Mouse (Mus musculus) forebrain, embryonic 16.5 days (tissue): ENCODE results near the gene Efna5. TPM values are rescaled to one million over a fixed set of nuclear protein-coding genes. Genes with fewer than 3 reads are reported as not detected.

ENCODE experiments used
- ATAC-seq: fragments of 200-750 bp; cut with Nextera tagmentation; 2 replicates; pipeline ENCODE4 v1.8.0; 2017; ENCODE audit warnings: mild to moderate bottlenecking, moderate library complexity
- H3K27ac ChIP-seq: fragments of 300-500 bp; sonication (generic); 2 replicates; pipeline ENCODE4 v1.5.1; 2014; ENCODE audit warnings: low read length, control low read depth
- H3K27me3 ChIP-seq: fragments of 300-500 bp; sonication (generic); replicated peaks from 2 replicates; pipeline ENCODE4 v1.6.1; 2014; ENCODE audit warnings: low read length; ENCODE audit not compliant: control insufficient read depth, insufficient read depth
- H3K36me3 ChIP-seq: fragments of 300-500 bp; sonication (generic); 2 replicates; pipeline ENCODE4 v1.6.1; 2014; ENCODE audit not compliant: control insufficient read depth, insufficient read depth
- H3K4me1 ChIP-seq: fragments of 300-500 bp; sonication (generic); replicated peaks from 2 replicates; pipeline ENCODE4 v1.6.1; 2014; ENCODE audit warnings: low read length; ENCODE audit not compliant: control insufficient read depth, insufficient read depth
- H3K4me2 ChIP-seq: fragments of 300-500 bp; sonication (generic); 2 replicates; pipeline ENCODE4 v1.6.1; 2014; ENCODE audit warnings: mild to moderate bottlenecking, low read length, control low read depth
- H3K4me3 ChIP-seq: fragments of 300-500 bp; sonication (generic); replicated peaks from 2 replicates; pipeline ENCODE4 v1.5.1; 2014; ENCODE audit warnings: mild to moderate bottlenecking, low read length, control low read depth
- H3K9ac ChIP-seq: fragments of 300-500 bp; sonication (generic); replicated peaks from 2 replicates; pipeline ENCODE4 v1.6.1; 2014; ENCODE audit warnings: low read depth, low read length, control low read depth
- H3K9me3 ChIP-seq: fragments of 300-500 bp; sonication (generic); 2 replicates; pipeline ENCODE4 v1.6.1; 2016; ENCODE audit warnings: low read length; ENCODE audit not compliant: control insufficient read depth
- WGBS: fragments of 180-500 bp; shearing (Covaris S2); extraction: QIAGEN DNeasy Blood & Tissue Kit; methylation state at CpG from one replicate; pipeline ENCODE4 v1.1.7; 2014; 5-methylcytosine and 5-hydroxymethylcytosine counted together
- polyA plus RNA-seq: library from polyadenylated mRNA; unstranded; fragments of >200 nt; fragmentation: Nextera tagmentation; extraction: Ambion mirVana; gene quantifications from 2 replicates; pipeline ENCODE4 v1.2.1, GENCODE M21; 2015

The Efna5 gene
- polyA plus RNA-seq, 1 experiment from 2014 or later, result 22.4 TPM

DNA sequence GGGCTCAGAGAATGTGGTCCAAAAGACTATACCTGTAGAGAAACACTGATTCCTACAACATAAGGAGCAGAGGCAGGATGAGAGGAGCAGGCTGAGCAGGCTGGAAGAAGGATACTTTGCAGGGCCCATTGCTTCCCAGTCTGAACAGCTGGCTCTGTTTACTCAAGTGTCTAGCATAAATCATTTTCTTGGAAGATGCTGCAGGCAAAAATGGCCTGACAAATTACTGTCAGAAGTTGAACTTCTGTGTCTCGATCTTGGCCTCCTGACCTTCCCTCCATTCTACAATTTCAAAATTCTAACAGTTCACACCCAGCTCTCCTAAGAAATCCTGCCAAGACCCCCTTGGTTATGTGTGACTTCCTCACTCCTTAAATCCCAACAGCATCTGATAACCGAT is 105.1 kb downstream of the Efna5 start:
- Histone ChIP-seq H3K27ac (no peak overlapping the region), H3K9me3 (no peaks in the 10 kb centered on the region), H3K9ac (no peak overlapping the region), H3K27me3 (no peaks in the 10 kb centered on the region), H3K4me3 (no peak overlapping the region), H3K4me1 (no peaks in the 10 kb centered on the region), H3K4me2 (no peak overlapping the region), H3K36me3 (no peaks in the 10 kb centered on the region)
- 86% methylated on average over 2 of the region's 2 CpGs for WGBS
- no peak for ATAC-seq

DNA sequence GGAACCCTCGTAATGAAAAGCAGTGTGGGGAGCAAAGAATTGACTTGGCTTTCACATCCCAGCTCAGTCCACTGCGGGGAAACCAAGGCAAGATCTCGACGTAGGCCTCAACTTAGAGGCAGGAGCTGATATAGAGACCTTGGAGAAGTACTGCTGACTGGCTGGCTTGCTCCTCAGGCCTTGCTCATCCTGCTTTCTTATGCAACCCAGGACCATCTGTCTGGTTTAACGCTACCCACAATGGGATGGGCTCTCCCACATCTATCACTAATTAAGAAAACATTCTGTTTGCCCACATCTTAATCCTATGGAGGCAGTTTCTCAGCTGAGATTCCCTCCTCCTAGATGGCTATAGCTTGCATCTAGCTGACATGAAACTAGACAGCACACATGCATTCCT is 105.7 kb downstream of the Efna5 start:
- H3K9me3 ChIP-seq, result no peaks in the 10 kb centered on the region
- ATAC-seq, result no peak
- no peak overlapping the region for H3K9ac ChIP-seq
- H3K27ac ChIP-seq, result no peak overlapping the region
- H3K4me1 ChIP-seq, result no peaks in the 10 kb centered on the region
- H3K4me2 ChIP-seq, result no peak overlapping the region
- WGBS, result 88% methylated on average over 5 of the region's 5 CpGs
- no peaks in the 10 kb centered on the region for H3K36me3 ChIP-seq
- H3K27me3 ChIP-seq, result no peaks in the 10 kb centered on the region
- H3K4me3 ChIP-seq, result no peak overlapping the region

DNA sequence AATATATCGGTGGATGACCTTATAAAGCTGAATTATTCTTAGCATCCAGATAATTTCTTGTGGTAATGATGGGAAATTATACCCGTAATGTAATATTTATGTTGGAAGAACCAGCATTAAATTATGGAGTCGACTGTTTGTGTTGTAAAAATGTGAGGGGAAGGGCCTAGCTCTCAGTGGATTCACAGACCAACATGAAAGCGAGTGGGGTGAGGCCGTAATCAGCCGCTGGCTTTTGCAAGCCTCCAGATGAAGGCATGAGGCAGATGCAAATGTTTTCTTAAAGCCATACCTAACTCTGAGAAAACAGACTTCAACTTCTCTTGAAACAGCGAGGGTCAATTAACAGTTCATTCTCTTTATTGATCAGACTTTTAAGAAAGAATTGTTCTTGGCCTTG is 106.4 kb downstream of the Efna5 start:
- Histone ChIP-seq H3K9me3 (no peaks in the 10 kb centered on the region), H3K4me2 (no peak overlapping the region), H3K27ac (no peak overlapping the region), H3K4me3 (no peak overlapping the region), H3K27me3 (no peaks in the 10 kb centered on the region), H3K9ac (no peak overlapping the region), H3K4me1 (no peaks in the 10 kb centered on the region), H3K36me3 (no peaks in the 10 kb centered on the region)
- no peak for ATAC-seq
- WGBS, result 94% methylated on average over 7 of the region's 7 CpGs

DNA sequence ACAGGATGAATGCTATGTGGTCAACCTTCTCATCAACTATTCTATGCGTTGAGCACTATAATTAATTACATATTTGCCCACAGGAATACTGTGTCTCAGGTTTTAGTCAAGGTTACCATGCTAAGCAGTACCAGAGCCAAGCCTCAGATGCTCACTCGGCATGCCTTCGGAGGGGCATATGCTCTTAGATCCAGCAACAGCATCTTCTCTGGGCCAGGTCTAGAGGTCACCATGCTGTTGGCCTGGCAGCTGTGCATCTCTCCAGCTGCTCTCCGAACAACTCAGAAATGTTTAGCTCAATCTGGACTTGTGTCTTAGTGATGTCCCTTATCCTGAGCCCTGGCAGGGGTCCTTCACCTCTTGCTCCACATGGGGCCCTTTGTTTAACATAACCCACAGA is 114.4 kb downstream of the Efna5 start:
- Histone ChIP-seq H3K9me3 (no peaks in the 10 kb centered on the region), H3K27me3 (no peaks in the 10 kb centered on the region), H3K9ac (no peak overlapping the region), H3K36me3 (no peaks in the 10 kb centered on the region), H3K4me3 (no peak overlapping the region), H3K4me1 (no peaks in the 10 kb centered on the region), H3K27ac (no peak overlapping the region), H3K4me2 (no peak overlapping the region)
- WGBS, result 60% methylated on average over 4 of the region's 4 CpGs
- no peak for ATAC-seq

DNA sequence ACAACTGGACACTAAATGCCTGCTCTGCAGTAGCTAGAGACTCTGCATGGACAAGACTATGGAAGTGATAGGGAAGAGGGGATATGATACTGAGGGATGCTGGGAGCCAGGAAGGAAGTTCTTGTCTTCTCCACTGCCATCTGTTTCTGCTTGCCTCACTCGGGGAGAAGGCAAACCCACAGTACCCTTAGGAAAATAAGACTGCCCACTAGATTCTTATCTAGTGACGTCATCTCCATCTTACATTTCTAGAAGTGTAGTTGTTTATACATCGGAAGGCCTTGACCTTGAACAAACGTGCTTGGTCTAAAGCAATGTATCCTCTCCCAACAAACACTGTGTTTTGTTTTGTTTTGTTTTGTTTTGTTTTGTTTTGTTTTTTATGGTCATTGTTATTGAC is 116.0 kb downstream of the Efna5 start:
- no peaks in the 10 kb centered on the region for H3K4me1 ChIP-seq
- no peaks in the 10 kb centered on the region for H3K27me3 ChIP-seq
- WGBS, result 68% methylated on average over 4 of the region's 4 CpGs

DNA sequence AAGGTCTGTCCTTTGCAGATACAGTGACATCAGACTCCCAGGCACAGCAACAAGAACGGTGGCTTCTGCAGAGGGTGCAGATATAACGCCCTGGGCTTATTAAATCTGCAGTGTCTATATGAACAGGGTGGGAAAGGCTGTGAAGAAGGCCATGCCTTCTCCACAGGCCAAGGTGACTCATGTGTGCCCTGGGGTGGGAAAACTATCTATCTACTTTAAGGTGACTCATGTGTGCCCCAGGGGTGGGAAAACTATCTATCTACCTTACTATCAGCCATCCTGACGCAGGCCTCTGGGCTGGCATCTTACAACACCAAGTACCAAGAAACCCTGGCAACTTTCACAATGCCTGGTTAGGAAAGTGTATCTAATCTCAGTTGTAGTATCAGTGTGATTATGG is 124.2 kb downstream of the Efna5 start:
- no peaks in the 10 kb centered on the region for H3K27me3 ChIP-seq
- no peak overlapping the region for H3K4me2 ChIP-seq
- no peak overlapping the region for H3K4me3 ChIP-seq
- no peak overlapping the region for H3K27ac ChIP-seq
- no peaks in the 10 kb centered on the region for H3K36me3 ChIP-seq
- H3K4me1 ChIP-seq, result no peaks in the 10 kb centered on the region
- no peak for ATAC-seq
- no peaks in the 10 kb centered on the region for H3K9me3 ChIP-seq
- no peak overlapping the region for H3K9ac ChIP-seq
- 88% methylated on average over 3 of the region's 3 CpGs for WGBS

More for the DNA sequence above, 116.0 kb downstream of the Efna5 start:
- Histone ChIP-seq H3K4me3 (no peak overlapping the region), H3K4me2 (no peak overlapping the region), H3K36me3 (no peaks in the 10 kb centered on the region), H3K27ac (no peak overlapping the region), H3K9ac (no peak overlapping the region), H3K9me3 (no peaks in the 10 kb centered on the region)
- ATAC-seq, result no peak

DNA sequence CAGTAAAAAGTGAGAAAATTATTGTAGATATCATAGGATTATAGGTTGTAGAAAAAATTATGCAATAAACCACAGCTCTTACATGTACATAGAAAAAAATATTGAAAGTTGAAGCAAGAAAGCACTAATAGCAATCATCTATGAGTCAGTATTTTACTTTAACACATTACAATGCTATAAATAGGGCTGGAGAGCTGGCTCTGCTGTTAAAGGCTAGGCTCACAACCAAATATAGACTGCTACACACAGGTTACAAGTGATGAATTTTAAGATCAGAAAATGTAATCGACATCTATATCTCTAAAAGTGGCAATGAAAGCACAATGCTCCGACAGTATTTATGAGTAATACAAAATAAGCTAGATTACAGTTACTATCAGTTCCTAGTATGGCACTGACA is 125.5 kb downstream of the Efna5 start:
- Histone ChIP-seq H3K27ac (no peak overlapping the region), H3K4me3 (no peak overlapping the region), H3K4me1 (no peaks in the 10 kb centered on the region), H3K4me2 (no peak overlapping the region), H3K9ac (no peak overlapping the region), H3K27me3 (no peaks in the 10 kb centered on the region), H3K36me3 (no peaks in the 10 kb centered on the region), H3K9me3 (no peaks in the 10 kb centered on the region)
- 97% methylated on average over 2 of the region's 2 CpGs for whole genome bisulfite sequencing
- no peak for ATAC-seq

DNA sequence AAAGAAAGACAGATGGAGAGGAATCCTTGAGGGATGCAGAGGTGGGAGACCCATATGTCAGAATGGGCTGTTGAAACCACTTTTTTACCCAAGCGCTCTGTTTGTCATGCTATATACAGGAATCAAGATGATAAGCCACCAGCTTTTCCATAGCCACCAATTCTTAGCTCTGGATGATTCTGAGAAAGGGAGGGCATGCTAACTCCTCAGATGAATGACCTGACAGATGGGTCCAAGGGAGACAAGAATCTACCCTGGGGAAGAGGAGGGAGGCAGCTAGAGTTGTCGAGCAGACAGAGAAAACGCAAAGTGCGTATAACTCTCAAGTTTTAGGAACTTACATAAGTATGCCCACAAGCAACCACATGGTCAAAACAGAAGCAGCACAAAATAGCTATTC is 126.5 kb downstream of the Efna5 start:
- Histone ChIP-seq H3K36me3 (no peaks in the 10 kb centered on the region), H3K9me3 (no peaks in the 10 kb centered on the region), H3K27ac (no peak overlapping the region), H3K4me3 (no peak overlapping the region), H3K4me1 (no peaks in the 10 kb centered on the region), H3K4me2 (no peak overlapping the region), H3K27me3 (no peaks in the 10 kb centered on the region), H3K9ac (no peak overlapping the region)
- 86% methylated on average over 4 of the region's 4 CpGs for WGBS
- ATAC-seq, result no peak

DNA sequence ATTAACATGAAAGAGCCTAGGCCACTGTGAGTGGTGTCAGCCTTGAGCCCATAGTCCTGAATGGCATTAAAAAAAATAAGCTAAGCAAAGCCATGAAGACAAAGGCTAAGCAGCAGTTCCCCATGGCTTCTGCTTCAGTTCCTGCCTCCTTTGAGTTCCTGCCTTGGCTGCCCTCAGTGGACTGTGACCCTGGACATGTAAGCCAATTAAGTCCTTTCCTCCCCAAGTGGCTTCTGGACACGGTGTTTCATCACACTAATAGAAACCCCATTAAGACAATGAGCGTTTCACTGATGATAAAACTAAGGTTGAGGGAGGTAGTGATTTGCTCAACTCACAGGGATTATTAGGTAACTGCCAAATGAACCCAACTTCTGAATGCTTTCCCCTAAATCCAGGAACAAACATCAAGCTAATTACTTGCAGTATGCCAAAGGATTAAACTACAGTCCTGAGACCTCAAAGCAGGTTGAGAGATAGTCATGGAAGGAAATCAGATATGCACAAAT is 128.7 kb downstream of the Efna5 start:
- Histone ChIP-seq H3K9ac (no peak overlapping the region), H3K4me1 (no peaks in the 10 kb centered on the region), H3K9me3 (no peaks in the 10 kb centered on the region), H3K27me3 (no peaks in the 10 kb centered on the region), H3K27ac (no peak overlapping the region), H3K4me2 (no peak overlapping the region), H3K4me3 (no peak overlapping the region), H3K36me3 (no peaks in the 10 kb centered on the region)
- ATAC-seq, result no peak
- 8% methylated on average over 2 of the region's 2 CpGs for WGBS

DNA sequence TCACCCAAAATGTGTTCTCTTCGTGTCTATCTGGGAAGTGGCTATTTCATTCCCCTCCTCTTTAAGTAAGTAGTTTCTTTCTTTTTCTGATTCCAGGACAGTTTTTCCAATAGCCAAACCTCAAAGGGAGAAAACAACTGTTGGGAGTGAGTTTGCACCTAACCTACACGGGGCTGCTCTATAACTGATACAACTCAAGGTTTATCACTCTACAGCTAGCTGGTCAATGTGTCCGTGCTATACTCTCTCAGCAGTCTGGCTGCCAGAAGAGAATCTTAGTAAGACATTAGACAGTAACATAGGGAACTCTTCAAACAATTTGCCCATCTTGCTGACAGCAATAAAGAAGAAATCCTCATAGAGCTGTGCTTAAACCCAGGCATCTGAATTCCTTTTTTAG is 130.5 kb downstream of the Efna5 start:
- H3K9me3 ChIP-seq, result no peaks in the 10 kb centered on the region
- WGBS, result 88% methylated on average over 3 of the region's 3 CpGs
- no peak overlapping the region for H3K4me3 ChIP-seq
- H3K4me1 ChIP-seq, result no peaks in the 10 kb centered on the region
- H3K27ac ChIP-seq, result no peak overlapping the region
- no peak for ATAC-seq
- no peaks in the 10 kb centered on the region for H3K27me3 ChIP-seq
- no peaks in the 10 kb centered on the region for H3K36me3 ChIP-seq
- no peak overlapping the region for H3K9ac ChIP-seq
- no peak overlapping the region for H3K4me2 ChIP-seq
